ENCODE assay signal across 15 mouse cellular contexts in genomic region chr10:12731459-12731858, GRCm38 (mm10).
DNase-seq lines count a peak whose midpoint lies in the region.
"Had no signal": no experiment of that assay in that cellular context is flagged by ENCODE, and none has a peak within 500 bp of the region (broad histone marks: within the 10 kb centered on the region; RNA-seq: fewer than 3 reads in every experiment).

No protein-coding gene starts in this region.

- peak; percentile 49 to 60 for DNase-seq in cerebellum, adult 18-20 months
- DNase-seq in cerebellum, postnatal 4 days (ENCODE audit: low spot score in 2 of 2), result no peak
- DNase-seq in left cerebral cortex, postnatal 4 days, result peak; percentile 12
- DNase-seq in left cerebral cortex, postnatal 25 days (ENCODE audit: low spot score in 2 of 2), result no peak
- peak; percentile 60 for DNase-seq in cerebellum, adult 9-11 months
- DNase-seq in cerebellum, postnatal 36 days, result peak; percentile 35 to 37
- DNase-seq in lung, adult 18-20 months, result no peak
- DNase-seq: adrenal gland, postnatal 10 days; adrenal gland, postnatal 36 days; B cell, adult 2 months; forebrain, postnatal 0 days; gastrocnemius, adult 2 months; gastrocnemius, postnatal 14 days; heart, adult 11 months; kidney, adult 11 months had no signal

- intact Hi-C loops in left cerebral cortex, postnatal 4 days (cut with DNase I), result no loop called here
- intact Hi-C loops in left cerebral cortex, postnatal 25 days (cut with DNase I), result no loop called here

Comparison
In these comparisons a context has a peak if more than half of its experiments do, and no peak if none do; other contexts are left out.
1. DNase-seq: peak in cerebellum, adult 18-20 months (2 of 2), left cerebral cortex, postnatal 4 days (single experiment), cerebellum, adult 9-11 months (single experiment) and cerebellum, postnatal 36 days (2 of 2); none in cerebellum, postnatal 4 days (0 of 2), left cerebral cortex, postnatal 25 days (0 of 2) and lung, adult 18-20 months (0 of 2).